Mouse (Mus musculus): ENCODE results near the gene Slc39a1. TPM values are rescaled to one million over a fixed set of nuclear protein-coding genes. Genes with fewer than 3 reads are reported as not detected.

The Slc39a1 gene
- total RNA-seq, 1 experiment = 88.4 TPM

- Histone ChIP-seq H3K9ac (ENCODE audit: insufficient read depth, low read depth, low read length, poor library complexity, severe bottlenecking) (no peak overlapping the region), H3K9me3 (ENCODE audit: control insufficient read depth, insufficient read depth, low read depth, low read length) (no peaks in the 10 kb centered on the region), H3K4me1 (ENCODE audit: control insufficient read depth in 2 of 2, insufficient read depth in 2 of 2, low read length in 2 of 2, poor library complexity in 1 of 2) (peaks cover 3 to 4% of the 10 kb centered on the region in 2 experiments; a peak in 2 of 4 replicates), H3K27ac (ENCODE audit: insufficient read depth, low read depth, low read length, poor library complexity, severe bottlenecking) (no peak overlapping the region), H3K36me3 (ENCODE audit: control insufficient read depth, insufficient read depth, low read length, poor library complexity, severe bottlenecking) (peaks cover 26% of the 10 kb centered on the region), H3K4me3 (ENCODE audit: insufficient read depth in 1 of 2, low read depth in 1 of 2, low read length in 2 of 2, poor library complexity in 1 of 2, severe bottlenecking in 1 of 2) (no peak overlapping the region)
- TF ChIP-seq ZNF384 (IDR thresholded peaks at IDR 0.05; ENCODE audit: low read depth, low read length) = no peak
- no peak for TF ChIP-seq HCFC1 (IDR thresholded peaks at IDR 0.05; ENCODE audit: borderline replicate concordance, insufficient read depth, low read length)
- no peak for TF ChIP-seq ZC3H11A (IDR thresholded peaks at IDR 0.05; ENCODE audit: borderline replicate concordance, low read depth, low read length)
- no peak for TF ChIP-seq CHD2 (IDR thresholded peaks at IDR 0.05; ENCODE audit: low read depth, low read length)
- in situ Hi-C loops (cut with MboI; ENCODE audit: low sequenced_read_pairs in 2 of 2, unreplicated experiment in 2 of 2) = no loop called here
- DNase-seq (ENCODE audit: low read depth, low spot score) = no peak
Measured at GRCm38 (mm10) chr3:90256731-90257530, 9.0 kb downstream of the Slc39a1 start.

GRCm38 (mm10) chr3:90258521-90258920 is 10.5 kb downstream of the Slc39a1 start:
- in situ Hi-C loops (cut with MboI; ENCODE audit: low sequenced_read_pairs in 2 of 2, unreplicated experiment in 2 of 2) = no loop called here
- no peak overlapping the region for H3K9ac ChIP-seq (ENCODE audit: insufficient read depth, low read depth, low read length, poor library complexity, severe bottlenecking)
- peaks cover 34% of the 10 kb centered on the region for H3K36me3 ChIP-seq (ENCODE audit: control insufficient read depth, insufficient read depth, low read length, poor library complexity, severe bottlenecking)
- H3K27ac ChIP-seq (ENCODE audit: insufficient read depth, low read depth, low read length, poor library complexity, severe bottlenecking) = no peak overlapping the region
- no peak for DNase-seq (ENCODE audit: low read depth, low spot score)
- H3K4me3 ChIP-seq (ENCODE audit: insufficient read depth in 1 of 2, low read depth in 1 of 2, low read length in 2 of 2, poor library complexity in 1 of 2, severe bottlenecking in 1 of 2) = no peak overlapping the region
- H3K4me1 ChIP-seq (ENCODE audit: control insufficient read depth in 2 of 2, insufficient read depth in 2 of 2, low read length in 2 of 2, poor library complexity in 1 of 2) = peaks cover 2 to 4% of the 10 kb centered on the region in 2 experiments; a peak in 2 of 4 replicates
- no peaks in the 10 kb centered on the region for H3K9me3 ChIP-seq (ENCODE audit: control insufficient read depth, insufficient read depth, low read depth, low read length)
- TF ChIP-seq ZNF384 (IDR thresholded peaks at IDR 0.05; ENCODE audit: low read depth, low read length) (no peak), ZC3H11A (IDR thresholded peaks at IDR 0.05; ENCODE audit: borderline replicate concordance, low read depth, low read length) (no peak), MAFK (IDR thresholded peaks at IDR 0.05; ENCODE audit: insufficient read depth, low read depth, low read length) (no peak), CHD2 (IDR thresholded peaks at IDR 0.05; ENCODE audit: low read depth, low read length) (no peak), HCFC1 (IDR thresholded peaks at IDR 0.05; ENCODE audit: borderline replicate concordance, insufficient read depth, low read length) (no peak)

GRCm38 (mm10) chr3:90263121-90263771 is 15.3 kb downstream of the Slc39a1 start:
- TF ChIP-seq ZC3H11A (IDR thresholded peaks at IDR 0.05; ENCODE audit: borderline replicate concordance, low read depth, low read length) (no peak), MAFK (IDR thresholded peaks at IDR 0.05; ENCODE audit: insufficient read depth, low read depth, low read length) (no peak), CHD2 (IDR thresholded peaks at IDR 0.05; ENCODE audit: low read depth, low read length) (no peak), ZNF384 (IDR thresholded peaks at IDR 0.05; ENCODE audit: low read depth, low read length) (no peak), HCFC1 (IDR thresholded peaks at IDR 0.05; ENCODE audit: borderline replicate concordance, insufficient read depth, low read length) (no peak)
- H3K9me3 ChIP-seq (ENCODE audit: control insufficient read depth, insufficient read depth, low read depth, low read length) = no peaks in the 10 kb centered on the region
- DNase-seq (ENCODE audit: low read depth, low spot score) = no peak
- peaks cover 2 to 4% of the 10 kb centered on the region in 2 experiments; a peak in 2 of 4 replicates for H3K4me1 ChIP-seq (ENCODE audit: control insufficient read depth in 2 of 2, insufficient read depth in 2 of 2, low read length in 2 of 2, poor library complexity in 1 of 2)
- no peak overlapping the region for H3K27ac ChIP-seq (ENCODE audit: insufficient read depth, low read depth, low read length, poor library complexity, severe bottlenecking)
- in situ Hi-C loops (cut with MboI; ENCODE audit: low sequenced_read_pairs in 2 of 2, unreplicated experiment in 2 of 2) = no loop called here
- no peak overlapping the region for H3K4me3 ChIP-seq (ENCODE audit: insufficient read depth in 1 of 2, low read depth in 1 of 2, low read length in 2 of 2, poor library complexity in 1 of 2, severe bottlenecking in 1 of 2)
- H3K9ac ChIP-seq (ENCODE audit: insufficient read depth, low read depth, low read length, poor library complexity, severe bottlenecking) = no peak overlapping the region
- peaks cover 31% of the 10 kb centered on the region for H3K36me3 ChIP-seq (ENCODE audit: control insufficient read depth, insufficient read depth, low read length, poor library complexity, severe bottlenecking)

GRCm38 (mm10) chr3:90264687-90265033 is 16.7 kb downstream of the Slc39a1 start:
- no peak for TF ChIP-seq ZNF384 (IDR thresholded peaks at IDR 0.05; ENCODE audit: low read depth, low read length)
- TF ChIP-seq CHD2 (IDR thresholded peaks at IDR 0.05; ENCODE audit: low read depth, low read length) = no peak
- TF ChIP-seq MAFK (IDR thresholded peaks at IDR 0.05; ENCODE audit: insufficient read depth, low read depth, low read length) = no peak
- TF ChIP-seq HCFC1 (IDR thresholded peaks at IDR 0.05; ENCODE audit: borderline replicate concordance, insufficient read depth, low read length) = no peak
- TF ChIP-seq ZC3H11A (IDR thresholded peaks at IDR 0.05; ENCODE audit: borderline replicate concordance, low read depth, low read length) = no peak
- no peaks in the 10 kb centered on the region for H3K9me3 ChIP-seq (ENCODE audit: control insufficient read depth, insufficient read depth, low read depth, low read length)
- H3K4me1 ChIP-seq (ENCODE audit: control insufficient read depth in 2 of 2, insufficient read depth in 2 of 2, low read length in 2 of 2, poor library complexity in 1 of 2) = peaks cover 2 to 4% of the 10 kb centered on the region in 2 experiments; a peak in 2 of 4 replicates
- no peak overlapping the region for H3K9ac ChIP-seq (ENCODE audit: insufficient read depth, low read depth, low read length, poor library complexity, severe bottlenecking)
- H3K27ac ChIP-seq (ENCODE audit: insufficient read depth, low read depth, low read length, poor library complexity, severe bottlenecking) = no peak overlapping the region
- DNase-seq (ENCODE audit: low read depth, low spot score) = no peak
- H3K4me3 ChIP-seq (ENCODE audit: insufficient read depth in 1 of 2, low read depth in 1 of 2, low read length in 2 of 2, poor library complexity in 1 of 2, severe bottlenecking in 1 of 2) = peak overlapping the region; percentile 84 to 93; a peak in 2 of 4 replicates
- in situ Hi-C loops (cut with MboI; ENCODE audit: low sequenced_read_pairs in 2 of 2, unreplicated experiment in 2 of 2) = no loop called here
- H3K36me3 ChIP-seq (ENCODE audit: control insufficient read depth, insufficient read depth, low read length, poor library complexity, severe bottlenecking) = peaks cover 23% of the 10 kb centered on the region; the same call in 1 of the 2 replicates

Data from ES-E14 (cell line).